Mouse (Mus musculus): ENCODE measurements around the gene Hoxc5. TPM values are rescaled to one million over a fixed set of nuclear protein-coding genes. Genes with fewer than 3 reads are reported as not detected.

Gene Hoxc5
- polyA plus RNA-seq, 1 experiment from 2014 or later, result not detected

DNA sequence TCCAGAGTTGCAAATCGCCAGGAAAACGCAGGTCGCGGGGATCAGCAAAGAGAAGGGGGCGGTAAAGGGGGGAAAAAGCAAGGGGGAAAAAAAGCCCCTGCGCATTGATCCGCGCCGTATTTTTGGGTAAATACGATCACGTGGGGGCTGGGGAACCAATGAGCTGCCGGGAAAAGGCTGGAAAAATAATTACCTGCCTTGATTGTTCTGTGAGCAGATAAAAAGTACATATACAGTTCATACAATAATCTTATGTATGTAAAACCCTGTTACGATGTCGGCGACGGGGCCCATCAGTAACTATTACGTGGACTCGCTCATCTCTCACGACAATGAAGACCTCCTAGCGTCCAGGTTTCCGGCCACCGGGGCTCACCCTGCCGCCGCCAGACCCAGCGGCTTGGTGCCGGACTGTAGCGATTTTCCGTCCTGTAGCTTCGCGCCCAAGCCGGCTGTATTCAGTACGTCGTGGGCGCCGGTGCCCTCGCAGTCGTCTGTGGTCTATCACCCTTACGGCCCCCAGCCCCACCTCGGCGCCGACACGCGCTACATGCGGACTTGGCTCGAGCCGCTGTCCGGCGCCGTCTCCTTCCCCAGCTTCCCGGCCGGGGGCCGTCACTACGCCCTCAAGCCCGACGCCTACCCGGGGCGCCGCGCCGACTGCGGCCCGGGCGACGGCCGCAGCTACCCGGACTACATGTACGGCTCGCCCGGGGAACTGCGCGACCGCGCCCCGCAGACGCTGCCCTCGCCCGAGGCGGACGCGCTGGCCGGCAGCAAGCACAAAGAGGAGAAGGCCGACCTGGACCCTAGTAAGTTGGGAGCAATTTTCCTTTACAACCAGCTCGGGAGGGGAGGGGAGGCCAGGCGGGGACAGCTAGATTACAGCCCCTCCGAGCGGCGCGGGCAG, 14.4 kb downstream of the Hoxc5 start:
- Histone ChIP-seq H3K4me2 (ENCODE audit: low read depth, low read length) (peak overlapping the region; percentile 35), H3K4me1 (ENCODE audit: insufficient read depth) (peaks cover 13% of the 10 kb centered on the region), H3K9ac (replicated peaks) (no peak overlapping the region), H3K27me3 (ENCODE audit: insufficient read depth, low read length) (peaks cover 98% of the 10 kb centered on the region), H3K9me3 (ENCODE audit: low read length) (no peaks in the 10 kb centered on the region), H3K27ac (ENCODE audit: low read depth) (no peak overlapping the region), H3K36me3 (replicated peaks; ENCODE audit: insufficient read depth, low read length) (no peaks in the 10 kb centered on the region), H3K4me3 (ENCODE audit: low read depth, low read length) (peak overlapping the region; percentile 24)
- ATAC-seq, result no peak
- WGBS (ENCODE audit: insufficient replicate concordance), result 1% methylated on average over 88 of the region's 88 CpGs
- peak; percentile 23 for DNase-seq
- TF ChIP-seq CTCF (IDR thresholded peaks at IDR 0.05; ENCODE audit: low read depth), result no peak
- TF ChIP-seq EP300 (IDR thresholded peaks at IDR 0.05; ENCODE audit: low read depth), result no peak

DNA sequence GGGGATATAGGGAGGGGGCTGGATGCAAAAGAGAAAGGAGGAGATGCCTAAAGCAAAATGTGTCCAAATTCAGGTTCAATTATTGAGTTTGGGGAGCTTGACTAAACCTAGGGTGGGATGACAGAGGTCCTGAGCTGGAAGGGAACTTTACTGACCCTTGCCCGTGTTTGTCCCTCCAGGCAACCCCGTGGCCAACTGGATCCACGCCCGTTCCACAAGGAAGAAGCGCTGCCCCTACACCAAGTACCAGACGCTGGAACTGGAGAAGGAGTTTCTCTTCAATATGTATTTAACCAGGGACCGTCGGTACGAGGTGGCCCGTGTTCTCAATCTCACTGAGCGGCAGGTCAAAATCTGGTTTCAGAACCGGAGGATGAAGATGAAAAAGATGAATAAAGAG, 16.5 kb downstream of the Hoxc5 start:
- no peak overlapping the region for H3K9ac ChIP-seq (replicated peaks)
- H3K4me2 ChIP-seq (ENCODE audit: low read depth, low read length), result no peak overlapping the region
- no peaks in the 10 kb centered on the region for H3K9me3 ChIP-seq (ENCODE audit: low read length)
- ATAC-seq (no peak), DNase-seq (no peak)
- H3K4me1 ChIP-seq (ENCODE audit: insufficient read depth), result peaks cover 5% of the 10 kb centered on the region
- H3K4me3 ChIP-seq (ENCODE audit: low read depth, low read length), result no peak overlapping the region
- TF ChIP-seq EP300 (IDR thresholded peaks at IDR 0.05; ENCODE audit: low read depth) (no peak), CTCF (IDR thresholded peaks at IDR 0.05; ENCODE audit: low read depth) (no peak)
- no peak overlapping the region for H3K27ac ChIP-seq (ENCODE audit: low read depth)
- H3K27me3 ChIP-seq (ENCODE audit: insufficient read depth, low read length), result peaks cover 98% of the 10 kb centered on the region
- WGBS (ENCODE audit: insufficient replicate concordance), result 2% methylated on average over 12 of the region's 12 CpGs
- H3K36me3 ChIP-seq (replicated peaks; ENCODE audit: insufficient read depth, low read length), result no peaks in the 10 kb centered on the region

DNA sequence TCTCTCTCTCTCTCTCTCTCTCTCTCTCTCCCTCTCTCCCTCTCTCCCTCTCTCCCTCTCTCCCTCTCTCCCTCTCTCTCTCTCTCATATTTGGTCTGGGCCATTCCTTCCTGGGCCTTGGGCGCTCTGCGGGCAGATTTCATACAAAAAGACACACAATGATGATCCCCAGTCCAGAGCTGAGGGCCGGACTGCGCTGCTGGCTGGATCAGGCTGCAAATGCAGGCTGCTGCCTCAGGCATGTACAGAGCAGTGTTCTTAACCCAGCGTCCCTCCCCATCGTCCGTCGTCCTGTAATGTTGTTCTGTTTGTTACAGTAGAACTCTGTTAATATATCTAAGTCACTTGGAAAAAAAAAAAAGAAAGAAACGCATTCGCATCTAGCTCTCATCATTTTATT, 17.3 kb downstream of the Hoxc5 start:
- TF ChIP-seq EP300 (IDR thresholded peaks at IDR 0.05; ENCODE audit: low read depth) (no peak), CTCF (IDR thresholded peaks at IDR 0.05; ENCODE audit: low read depth) (no peak)
- WGBS (ENCODE audit: insufficient replicate concordance), result 14% methylated on average over 10 of the region's 10 CpGs
- Histone ChIP-seq H3K4me2 (ENCODE audit: low read depth, low read length) (no peak overlapping the region), H3K4me3 (ENCODE audit: low read depth, low read length) (no peak overlapping the region), H3K9ac (replicated peaks) (no peak overlapping the region), H3K27ac (ENCODE audit: low read depth) (no peak overlapping the region), H3K9me3 (ENCODE audit: low read length) (no peaks in the 10 kb centered on the region), H3K27me3 (ENCODE audit: insufficient read depth, low read length) (peaks cover 98% of the 10 kb centered on the region), H3K36me3 (replicated peaks; ENCODE audit: insufficient read depth, low read length) (no peaks in the 10 kb centered on the region), H3K4me1 (ENCODE audit: insufficient read depth) (peaks cover 5% of the 10 kb centered on the region)
- ATAC-seq (no peak), DNase-seq (no peak)

GRCm38 (mm10) chr15:102984925-102985324, 17.7 kb downstream of the Hoxc5 start:
- peaks cover 5% of the 10 kb centered on the region for H3K4me1 ChIP-seq (ENCODE audit: insufficient read depth)
- TF ChIP-seq CTCF (IDR thresholded peaks at IDR 0.05; ENCODE audit: low read depth) (no peak), EP300 (IDR thresholded peaks at IDR 0.05; ENCODE audit: low read depth) (no peak)
- ATAC-seq (no peak), DNase-seq (no peak)
- peaks cover 98% of the 10 kb centered on the region for H3K27me3 ChIP-seq (ENCODE audit: insufficient read depth, low read length)
- H3K4me2 ChIP-seq (ENCODE audit: low read depth, low read length), result no peak overlapping the region
- H3K9ac ChIP-seq (replicated peaks), result no peak overlapping the region
- no peaks in the 10 kb centered on the region for H3K36me3 ChIP-seq (replicated peaks; ENCODE audit: insufficient read depth, low read length)
- WGBS (ENCODE audit: insufficient replicate concordance), result 21% methylated on average over 3 of the region's 3 CpGs
- H3K9me3 ChIP-seq (ENCODE audit: low read length), result no peaks in the 10 kb centered on the region
- no peak overlapping the region for H3K4me3 ChIP-seq (ENCODE audit: low read depth, low read length)
- no peak overlapping the region for H3K27ac ChIP-seq (ENCODE audit: low read depth)

- H3K9me3 ChIP-seq (ENCODE audit: low read length), result no peaks in the 10 kb centered on the region
- H3K36me3 ChIP-seq (replicated peaks; ENCODE audit: insufficient read depth, low read length), result no peaks in the 10 kb centered on the region
- H3K27ac ChIP-seq (ENCODE audit: low read depth), result no peak overlapping the region
- DNase-seq, result peak; percentile 91
- no peak overlapping the region for H3K9ac ChIP-seq (replicated peaks)
- peak; percentile 67; the same call in 1 of the 2 replicates for ATAC-seq
- no peaks in the 10 kb centered on the region for H3K4me1 ChIP-seq (ENCODE audit: insufficient read depth)
- no peak overlapping the region for H3K4me3 ChIP-seq (ENCODE audit: low read depth, low read length)
- no peak overlapping the region for H3K4me2 ChIP-seq (ENCODE audit: low read depth, low read length)
- WGBS (ENCODE audit: insufficient replicate concordance), result 5% methylated on average over 21 of the region's 21 CpGs
- TF ChIP-seq CTCF (IDR thresholded peaks at IDR 0.05; ENCODE audit: low read depth), result peak; percentile 91
- TF ChIP-seq EP300 (IDR thresholded peaks at IDR 0.05; ENCODE audit: low read depth), result no peak
- peaks cover 98% of the 10 kb centered on the region for H3K27me3 ChIP-seq (ENCODE audit: insufficient read depth, low read length)
Measured at GRCm38 (mm10) chr15:102987124-102987833, 20.0 kb downstream of the Hoxc5 start.

DNA sequence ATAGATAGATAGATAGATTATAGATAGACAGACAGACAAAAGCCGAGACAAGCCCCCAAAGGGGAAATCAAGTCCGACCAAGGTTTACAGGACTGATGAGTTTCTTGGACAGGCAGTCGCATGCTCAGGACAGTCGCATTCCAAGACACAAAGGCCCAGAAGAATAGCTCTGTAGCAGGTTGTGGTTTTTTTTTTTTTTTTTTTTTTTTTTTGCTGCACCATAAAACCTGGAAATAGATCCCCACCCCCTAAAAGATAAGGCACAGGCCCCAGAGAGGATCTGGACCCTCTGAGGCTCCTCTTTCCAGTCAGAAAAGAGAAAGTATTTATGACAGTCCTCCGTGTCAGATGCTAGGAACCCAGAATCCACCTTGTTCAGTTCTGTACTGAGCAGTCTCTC, 20.8 kb downstream of the Hoxc5 start:
- H3K4me2 ChIP-seq (ENCODE audit: low read depth, low read length), result no peak overlapping the region
- no peak overlapping the region for H3K27ac ChIP-seq (ENCODE audit: low read depth)
- H3K9me3 ChIP-seq (ENCODE audit: low read length), result no peaks in the 10 kb centered on the region
- H3K9ac ChIP-seq (replicated peaks), result no peak overlapping the region
- H3K36me3 ChIP-seq (replicated peaks; ENCODE audit: insufficient read depth, low read length), result no peaks in the 10 kb centered on the region
- TF ChIP-seq EP300 (IDR thresholded peaks at IDR 0.05; ENCODE audit: low read depth) (no peak), CTCF (IDR thresholded peaks at IDR 0.05; ENCODE audit: low read depth) (no peak)
- peaks cover 98% of the 10 kb centered on the region for H3K27me3 ChIP-seq (ENCODE audit: insufficient read depth, low read length)
- ATAC-seq (no peak), DNase-seq (no peak)
- WGBS (ENCODE audit: insufficient replicate concordance), result 29% methylated on average over 5 of the region's 5 CpGs
- H3K4me1 ChIP-seq (ENCODE audit: insufficient read depth), result no peaks in the 10 kb centered on the region
- H3K4me3 ChIP-seq (ENCODE audit: low read depth, low read length), result no peak overlapping the region

All from liver, postnatal 0 days (tissue).